Mouse (Mus musculus) kidney, adult 2 months (tissue): Measurements from ENCODE around the gene Cyth3. TPM values are rescaled to one million over a fixed set of nuclear protein-coding genes. Genes with fewer than 3 reads are reported as not detected.
A peak's percentile ranks its signal among the peaks of the same experiment; 100 is the strongest.

ENCODE experiments used
- DNase-seq: peaks from one replicate; pipeline ENCODE4 v3.0.0; 2021
- H3K27ac ChIP-seq: fragments of 200-500 bp; 2 replicates; pipeline ENCODE4 v1.5.1; 2012; ENCODE audit warnings: low read depth, low read length, control low read depth, inconsistent platforms; ENCODE audit not compliant: insufficient read depth
- H3K27me3 ChIP-seq: fragments of 200-500 bp; replicated peaks from 2 replicates; pipeline ENCODE4 v1.6.1; 2012; ENCODE audit warnings: mild to moderate bottlenecking, moderate library complexity, low read length, inconsistent platforms; ENCODE audit not compliant: control insufficient read depth, insufficient read depth
- H3K36me3 ChIP-seq: fragments of 200-500 bp; 2 replicates; pipeline ENCODE4 v1.6.1; 2012; ENCODE audit warnings: mild to moderate bottlenecking, moderate library complexity, low read length, inconsistent platforms; ENCODE audit not compliant: control insufficient read depth, insufficient read depth
- H3K4me1 ChIP-seq: fragments of 200-500 bp; 2 replicates; pipeline ENCODE4 v1.6.1; 2011; ENCODE audit warnings: low read length; ENCODE audit not compliant: control insufficient read depth, insufficient read depth
- H3K4me3 ChIP-seq: fragments of 200-500 bp; 2 replicates; pipeline ENCODE4 v1.5.1; 2011; ENCODE audit warnings: mild to moderate bottlenecking, low read depth, low read length, control low read depth; ENCODE audit not compliant: insufficient read depth
- CTCF ChIP-seq: fragments of 200-500 bp; conservative IDR thresholded peaks from 2 replicates; pipeline ENCODE4 v1.5.1; 2011; ENCODE audit warnings: low read depth, mild to moderate bottlenecking, control low read depth, low read length, moderate library complexity, mixed read lengths; ENCODE audit not compliant: insufficient read depth, insufficient read length
- POLR2A ChIP-seq: fragments of 200-500 bp; IDR thresholded peaks from one replicate; pipeline ENCODE4 v1.6.1; 2011; ENCODE audit warnings: low read depth, low read length, control low read depth
- WGBS: fragments of 180-500 bp; shearing (Covaris S2); methylation state at CpG from one replicate; pipeline ENCODE4 v1.1.7; 2018; 5-methylcytosine and 5-hydroxymethylcytosine counted together
- polyA plus RNA-seq: library from polyadenylated mRNA; depleted of rRNA; stranded (reverse); fragments of >200 nt; gene quantifications from 2 replicates; pipeline ENCODE4 v1.2.3, GENCODE M21; 2012

The Cyth3 gene
- polyA plus RNA-seq, 1 experiment: 22.8 TPM

- no peak for DNase-seq
- Histone ChIP-seq H3K36me3 (peaks cover 4% of the 10 kb centered on the region), H3K4me1 (no peaks in the 10 kb centered on the region), H3K4me3 (no peak overlapping the region), H3K27ac (no peak overlapping the region), H3K27me3 (no peaks in the 10 kb centered on the region)
- 95% methylated on average over 7 of the region's 7 CpGs for WGBS
- TF ChIP-seq POLR2A (no peak), CTCF (no peak)
These were observed 99.7 kb downstream of the Cyth3 start for GRCm38 (mm10) chr5:143721962-143722361.

GRCm38 (mm10) chr5:143730915-143731314 is 108.7 kb downstream of the Cyth3 start:
- no peak for DNase-seq
- Histone ChIP-seq H3K4me3 (peak overlapping the region; percentile 81; the same call in 1 of the 2 replicates), H3K27me3 (no peaks in the 10 kb centered on the region), H3K4me1 (no peaks in the 10 kb centered on the region), H3K36me3 (peaks cover 3% of the 10 kb centered on the region), H3K27ac (no peak overlapping the region)
- TF ChIP-seq CTCF: no peak
- no peak for TF ChIP-seq POLR2A
- WGBS: 2% methylated on average over 6 of the region's 6 CpGs

GRCm38 (mm10) chr5:143731483-143732112 is 109.4 kb downstream of the Cyth3 start:
- no peaks in the 10 kb centered on the region for H3K27me3 ChIP-seq
- H3K4me1 ChIP-seq: no peaks in the 10 kb centered on the region
- peaks cover 2% of the 10 kb centered on the region for H3K36me3 ChIP-seq
- 1% methylated on average over 77 of the region's 82 CpGs for WGBS
- peak overlapping the region; percentile 81 for H3K4me3 ChIP-seq
- DNase-seq: peak; percentile 17
- no peak for TF ChIP-seq CTCF
- TF ChIP-seq POLR2A: no peak
- H3K27ac ChIP-seq: peak overlapping the region; percentile 14; the same call in 1 of the 2 replicates

GRCm38 (mm10) chr5:143732180-143732891 is 110.1 kb downstream of the Cyth3 start, which contains the start of gene Usp42:
Gene Usp42, minus strand, starts transcription at chr5:143732280.
- peak within 1 kb of the TSS; percentile 81 for H3K4me3 ChIP-seq
- WGBS: under 1% methylated on average over 81 of the region's 82 CpGs
- peak within 1 kb of the TSS; percentile 91 for H3K27ac ChIP-seq
- TF ChIP-seq POLR2A (peak; percentile 90), CTCF (no peak; the same call in 1 of the 2 replicates)
- no peaks in the 10 kb centered on the region for H3K36me3 ChIP-seq
- DNase-seq: peak; percentile 99
- H3K27me3 ChIP-seq: no peaks in the 10 kb centered on the region
- no peaks in the 10 kb centered on the region for H3K4me1 ChIP-seq

- Histone ChIP-seq H3K4me3 (no peak overlapping the region), H3K4me1 (no peaks in the 10 kb centered on the region), H3K36me3 (no peaks in the 10 kb centered on the region), H3K27ac (no peak overlapping the region; the same call in 1 of the 2 replicates), H3K27me3 (no peaks in the 10 kb centered on the region)
- peak; percentile 14 for DNase-seq
- TF ChIP-seq POLR2A (no peak), CTCF (no peak)
- 66% methylated on average over 2 of the region's 2 CpGs for WGBS
These were observed 127.5 kb downstream of the Cyth3 start for GRCm38 (mm10) chr5:143749630-143750208.

- TF ChIP-seq POLR2A (no peak), CTCF (no peak)
- H3K27me3 ChIP-seq: no peaks in the 10 kb centered on the region
- no peaks in the 10 kb centered on the region; the same call in 1 of the 2 replicates for H3K4me1 ChIP-seq
- 89% methylated on average over 9 of the region's 9 CpGs for WGBS
- no peak overlapping the region for H3K4me3 ChIP-seq
- no peak for DNase-seq
- H3K36me3 ChIP-seq: no peaks in the 10 kb centered on the region
- H3K27ac ChIP-seq: no peak overlapping the region
These were observed 133.4 kb downstream of the Cyth3 start for GRCm38 (mm10) chr5:143755529-143756141.
